In genomic region chr4:148046450-148047031, GRCm38 (mm10) we compare ENCODE assay signal across 10 mouse cellular contexts. TPM values are rescaled to one million over a fixed set of nuclear protein-coding genes. Genes with fewer than 3 reads are reported as not detected.
DNase-seq lines count a peak whose midpoint lies in the region; ATAC-seq and TF ChIP-seq lines count a peak whose summit lies in the region.
"Had no signal": no experiment of that assay in that cellular context is flagged by ENCODE, and none has a peak within 500 bp of the region (broad histone marks: within the 10 kb centered on the region; RNA-seq: fewer than 3 reads in every experiment).

No protein-coding gene starts in this region.

- H3K4me1 ChIP-seq in heart, embryonic 11.5 days (ENCODE audit: control insufficient read depth, insufficient read depth, low read length): peaks cover 13% of the 10 kb centered on the region
- peaks cover 12% of the 10 kb centered on the region for H3K4me1 ChIP-seq in midbrain, embryonic 11.5 days (ENCODE audit: control insufficient read depth, insufficient read depth, low read length)
- peaks cover 4% of the 10 kb centered on the region; the same call in 1 of the 2 replicates for H3K4me1 ChIP-seq in midbrain, postnatal 0 days (ENCODE audit: insufficient read depth, low read length)
- H3K4me1 ChIP-seq in stomach, postnatal 0 days (replicated peaks; ENCODE audit: control insufficient read depth, insufficient read depth): no peaks in the 10 kb centered on the region; the same call in 1 of the 2 replicates

- DNase-seq in heart, adult 18-20 months: no peak
- peak; percentile 61 for DNase-seq in midbrain, embryonic 11.5 days (ENCODE audit: low spot score, missing footprints)
- DNase-seq in midbrain, postnatal 0 days (ENCODE audit: low spot score): no peak
- DNase-seq in liver: peak; percentile 81
- DNase-seq in stomach, postnatal 0 days (ENCODE audit: low spot score): peak; percentile 38
- DNase-seq in spleen, adult 18-20 months: no peak
- no peak for DNase-seq in layer of hippocampus, adult 9-10 months (ENCODE audit: low spot score)

- no peaks in the 10 kb centered on the region for H3K27me3 ChIP-seq in heart, embryonic 11.5 days (ENCODE audit: control insufficient read depth, insufficient read depth, low read length)
- no peaks in the 10 kb centered on the region for H3K27me3 ChIP-seq in midbrain, embryonic 11.5 days (ENCODE audit: control insufficient read depth, insufficient read depth, low read length)
- H3K27me3 ChIP-seq in midbrain, postnatal 0 days (ENCODE audit: insufficient read depth, low read length): no peaks in the 10 kb centered on the region
- no peaks in the 10 kb centered on the region for H3K27me3 ChIP-seq in stomach, postnatal 0 days (ENCODE audit: control insufficient read depth, insufficient read depth, low read length)
- H3K27me3 ChIP-seq: limb, embryonic 15.5 days had no signal

- H3K36me3 ChIP-seq in heart, embryonic 11.5 days (ENCODE audit: control insufficient read depth, insufficient read depth, low read length): peaks cover 24% of the 10 kb centered on the region
- H3K36me3 ChIP-seq in midbrain, embryonic 11.5 days (ENCODE audit: control insufficient read depth, insufficient read depth, low read length): peaks cover 17% of the 10 kb centered on the region
- peaks cover 39% of the 10 kb centered on the region for H3K36me3 ChIP-seq in midbrain, postnatal 0 days (ENCODE audit: insufficient read depth, low read length)
- H3K36me3 ChIP-seq in stomach, postnatal 0 days (ENCODE audit: control insufficient read depth, insufficient read depth, low read length): peaks cover 27% of the 10 kb centered on the region

- H3K9ac ChIP-seq in heart, embryonic 11.5 days (ENCODE audit: low read depth, low read length): 0 out of 2 replicates have a peak overlapping the region, but pooled peaks have one; percentile 43
- H3K9ac ChIP-seq in midbrain, embryonic 11.5 days (ENCODE audit: low read length): no peak overlapping the region
- H3K9ac ChIP-seq in midbrain, postnatal 0 days (replicated peaks; ENCODE audit: low read length, poor library complexity, severe bottlenecking): no peak overlapping the region
- H3K9ac ChIP-seq in stomach, postnatal 0 days (ENCODE audit: low read length): no peak overlapping the region
- H3K9ac ChIP-seq: limb, embryonic 15.5 days had no signal

- no peak for TF ChIP-seq EP300 in stomach, postnatal 0 days (optimal IDR thresholded peaks at IDR 0.05)

- peak overlapping the region; percentile 82 for H3K27ac ChIP-seq in heart, embryonic 11.5 days (ENCODE audit: low read depth, low read length)
- peak overlapping the region; percentile 25; the same call in 1 of the 2 replicates for H3K27ac ChIP-seq in midbrain, embryonic 11.5 days (ENCODE audit: low read depth, low read length)
- no peak overlapping the region for H3K27ac ChIP-seq in midbrain, postnatal 0 days (ENCODE audit: low read depth, low read length)
- 0 out of 2 replicates have a peak overlapping the region, but pooled peaks have one; percentile 24 for H3K27ac ChIP-seq in stomach, postnatal 0 days (replicated peaks)
- H3K27ac ChIP-seq: limb, embryonic 15.5 days had no signal

- 36% methylated on average over 4 of the region's 4 CpGs for WGBS in heart, embryonic 11.5 days (ENCODE audit: insufficient replicate concordance)
- 45% methylated on average over 4 of the region's 4 CpGs for WGBS in midbrain, embryonic 11.5 days
- WGBS in midbrain, postnatal 0 days: 40% methylated on average over 4 of the region's 4 CpGs
- 48% methylated on average over 4 of the region's 4 CpGs for WGBS in stomach, postnatal 0 days

- peak; percentile 87 for ATAC-seq in heart, embryonic 11.5 days (replicated peaks; ENCODE audit: insufficient number of reproducible peaks, low FRiP score, low TSS enrichment)
- ATAC-seq in midbrain, embryonic 11.5 days (ENCODE audit: low FRiP score): 0 out of 2 replicates have a peak, but pooled peaks have one; percentile 40
- ATAC-seq in midbrain, postnatal 0 days (ENCODE audit: low FRiP score): no peak
- 0 out of 2 replicates have a peak, but pooled peaks have one; percentile 30 for ATAC-seq in stomach, postnatal 0 days (ENCODE audit: low FRiP score, low TSS enrichment)

- no peaks in the 10 kb centered on the region for H3K9me3 ChIP-seq in heart, embryonic 11.5 days (replicated peaks; ENCODE audit: control insufficient read depth, low read length)
- no peaks in the 10 kb centered on the region for H3K9me3 ChIP-seq in midbrain, embryonic 11.5 days (ENCODE audit: control insufficient read depth, low read length)
- H3K9me3 ChIP-seq in midbrain, postnatal 0 days (ENCODE audit: low read length): no peaks in the 10 kb centered on the region
- no peaks in the 10 kb centered on the region for H3K9me3 ChIP-seq in stomach, postnatal 0 days (ENCODE audit: control insufficient read depth, low read length)
- H3K9me3 ChIP-seq: limb, embryonic 15.5 days had no signal

- H3K4me3 ChIP-seq in heart, embryonic 11.5 days (ENCODE audit: low read depth, low read length): peak overlapping the region; percentile 1; the same call in 1 of the 2 replicates
- H3K4me3 ChIP-seq in midbrain, embryonic 11.5 days (ENCODE audit: low read depth, low read length): no peak overlapping the region
- no peak overlapping the region for H3K4me3 ChIP-seq in midbrain, postnatal 0 days (ENCODE audit: low read depth, low read length)
- H3K4me3 ChIP-seq in stomach, postnatal 0 days (ENCODE audit: low read depth, low read length): no peak overlapping the region
- H3K4me3 ChIP-seq: limb, embryonic 15.5 days had no signal

- no peak for TF ChIP-seq CTCF in midbrain, postnatal 0 days (IDR thresholded peaks at IDR 0.05)
- no peak for TF ChIP-seq CTCF in stomach, postnatal 0 days (IDR thresholded peaks at IDR 0.05; ENCODE audit: low read depth)

- peak overlapping the region; percentile 39 for H3K4me2 ChIP-seq in heart, embryonic 11.5 days
- no peak overlapping the region for H3K4me2 ChIP-seq in midbrain, embryonic 11.5 days
- no peak overlapping the region for H3K4me2 ChIP-seq in midbrain, postnatal 0 days (ENCODE audit: low read depth, low read length, poor library complexity, severe bottlenecking)
- no peak overlapping the region for H3K4me2 ChIP-seq in stomach, postnatal 0 days (replicated peaks; ENCODE audit: low read depth)
- H3K4me2 ChIP-seq: limb, embryonic 15.5 days had no signal

RNA-seq across cellular contexts. Expression of gene Mthfr, which starts 7.7 kb away (rescaled TPM):
- 8.9 and 10.4 TPM in 2 replicates for polyA plus RNA-seq in heart, embryonic 11.5 days (2014; fragmentation: Nextera tagmentation; extraction: Ambion mirVana)
- total RNA-seq in heart, adult 18-20 months (2021): 10 to 100 TPM in 1 of 2 experiments, 1 to 10 TPM in 1; 7.9 to 10.7 TPM
- polyA plus RNA-seq in midbrain, embryonic 11.5 days (2014; fragmentation: Nextera tagmentation; extraction: Ambion mirVana): 17.8 and 18.9 TPM in 2 replicates
- total RNA-seq in midbrain, postnatal 0 days (2014; rRNA removed): 34.4 and 51.1 TPM in 2 replicates
- polyA plus RNA-seq in midbrain, postnatal 0 days (2015; fragmentation: Nextera tagmentation; extraction: Ambion mirVana): 10.1 and 12.4 TPM in 2 replicates
- polyA plus RNA-seq in stomach, postnatal 0 days (2015; fragmentation: Nextera tagmentation; extraction: Ambion mirVana): 8.2 and 8.7 TPM in 2 replicates

RNA-seq across cellular contexts. Expression of gene Clcn6, which starts 7.9 kb away (rescaled TPM):
- polyA plus RNA-seq in heart, embryonic 11.5 days (2014; fragmentation: Nextera tagmentation; extraction: Ambion mirVana): 6.3 and 7.3 TPM in 2 replicates
- total RNA-seq in heart, adult 18-20 months (2021): 1 to 10 TPM; 7.8 to 8.0 TPM
- polyA plus RNA-seq in midbrain, embryonic 11.5 days (2014; fragmentation: Nextera tagmentation; extraction: Ambion mirVana): 19.2 and 20.2 TPM in 2 replicates
- 58.2 and 64.9 TPM in 2 replicates for total RNA-seq in midbrain, postnatal 0 days (2014; rRNA removed)
- 26.1 and 26.5 TPM in 2 replicates for polyA plus RNA-seq in midbrain, postnatal 0 days (2015; fragmentation: Nextera tagmentation; extraction: Ambion mirVana)
- polyA plus RNA-seq in stomach, postnatal 0 days (2015; fragmentation: Nextera tagmentation; extraction: Ambion mirVana): 1.8 and 2.1 TPM in 2 replicates

RNA-seq across cellular contexts. Expression of gene Agtrap, which starts 41.3 kb away (rescaled TPM):
- polyA plus RNA-seq in heart, embryonic 11.5 days (2014; fragmentation: Nextera tagmentation; extraction: Ambion mirVana): 12.7 and 17.6 TPM in 2 replicates
- total RNA-seq in heart, adult 18-20 months (2021): 10 to 100 TPM; 47.8 to 50.4 TPM
- 11.7 TPM in 2 replicates for polyA plus RNA-seq in midbrain, embryonic 11.5 days (2014; fragmentation: Nextera tagmentation; extraction: Ambion mirVana)
- 6.6 and 7.5 TPM in 2 replicates for total RNA-seq in midbrain, postnatal 0 days (2014; rRNA removed)
- 7.4 and 8.6 TPM in 2 replicates for polyA plus RNA-seq in midbrain, postnatal 0 days (2015; fragmentation: Nextera tagmentation; extraction: Ambion mirVana)
- 23.2 and 26.9 TPM in 2 replicates for polyA plus RNA-seq in stomach, postnatal 0 days (2015; fragmentation: Nextera tagmentation; extraction: Ambion mirVana)

RNA-seq across cellular contexts. Expression of gene Nppa, which starts 46.0 kb away (rescaled TPM):
- 5,496 and 5,973 TPM in 2 replicates for polyA plus RNA-seq in heart, embryonic 11.5 days (2014; fragmentation: Nextera tagmentation; extraction: Ambion mirVana)
- 1,000 to 10,000 TPM; 1,365 to 1,908 TPM for total RNA-seq in heart, adult 18-20 months (2021)
- polyA plus RNA-seq in midbrain, embryonic 11.5 days (2014; fragmentation: Nextera tagmentation; extraction: Ambion mirVana): 0.51 and 0.68 TPM in 2 replicates
- total RNA-seq in midbrain, postnatal 0 days (2014; rRNA removed): 2.2 and 2.9 TPM in 2 replicates
- 4.5 and 6.1 TPM in 2 replicates for polyA plus RNA-seq in midbrain, postnatal 0 days (2015; fragmentation: Nextera tagmentation; extraction: Ambion mirVana)
- 0.30 and 0.74 TPM in 2 replicates for polyA plus RNA-seq in stomach, postnatal 0 days (2015; fragmentation: Nextera tagmentation; extraction: Ambion mirVana)
- polyA plus RNA-seq: C2C12; limb, embryonic 15.5 days had no signal

Comparison
In these comparisons a context has a peak if more than half of its experiments do, and no peak if none do; other contexts are left out.
1. DNase-seq: peak in midbrain, embryonic 11.5 days (single experiment), liver (single experiment) and stomach, postnatal 0 days (single experiment); none in heart, adult 18-20 months (0 of 2), midbrain, postnatal 0 days (single experiment), spleen, adult 18-20 months (0 of 2) and layer of hippocampus, adult 9-10 months (single experiment).